Mouse (Mus musculus) left cerebral cortex, adult 11 months (tissue): ENCODE results near the gene Fbrsl1.

Experiments used
- DNase-seq: peaks from one replicate; pipeline ENCODE4 v3.0.0; 2022; ENCODE audit warnings: low spot score

The Fbrsl1 gene

GRCm38 (mm10) chr5:110413018-110413417 is 35.3 kb downstream of the Fbrsl1 start:
- no peak for DNase-seq

DNA sequence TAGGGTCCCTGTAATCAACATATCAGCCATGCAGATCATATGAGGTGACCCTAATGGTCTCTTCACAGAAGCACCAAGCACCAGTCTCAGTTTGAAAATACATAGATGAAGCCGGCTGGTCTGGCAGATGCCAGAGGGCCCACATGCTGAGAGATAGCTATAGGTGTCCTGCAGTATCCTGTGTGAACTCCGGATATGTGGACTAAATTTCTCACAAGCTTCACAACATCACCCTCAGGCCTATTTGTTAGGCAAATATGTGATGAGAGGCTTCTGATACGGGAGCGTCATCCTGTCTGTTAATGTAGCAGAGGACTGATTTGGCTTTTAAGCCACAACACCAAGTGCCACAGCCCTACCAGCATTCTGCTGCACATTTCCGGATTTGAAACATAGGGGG is 37.9 kb downstream of the Fbrsl1 start:
- no peak for DNase-seq

DNA sequence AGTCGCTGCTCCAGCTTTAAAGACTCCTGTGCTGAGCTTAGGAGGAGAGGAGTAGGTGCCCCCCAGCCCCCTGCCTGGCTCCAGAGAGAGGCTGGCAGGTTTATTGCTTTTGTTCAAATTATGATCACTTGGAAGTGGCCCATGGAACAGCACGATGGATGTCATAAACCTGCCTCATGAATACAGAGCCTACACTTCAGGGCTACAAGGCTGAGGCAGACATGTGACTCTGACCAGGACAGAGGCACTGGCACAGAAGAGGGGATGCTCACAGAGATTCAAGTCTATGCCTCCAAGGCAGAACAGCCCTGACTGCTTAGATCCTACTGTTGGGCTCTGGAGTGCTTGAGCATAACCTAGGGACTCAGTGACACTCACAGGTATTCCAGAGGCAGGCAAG is 39.3 kb downstream of the Fbrsl1 start:
- DNase-seq: no peak

GRCm38 (mm10) chr5:110406065-110406714 is 42.1 kb downstream of the Fbrsl1 start:
- DNase-seq: no peak

GRCm38 (mm10) chr5:110403931-110404330 is 44.4 kb downstream of the Fbrsl1 start:
- DNase-seq: no peak

DNA sequence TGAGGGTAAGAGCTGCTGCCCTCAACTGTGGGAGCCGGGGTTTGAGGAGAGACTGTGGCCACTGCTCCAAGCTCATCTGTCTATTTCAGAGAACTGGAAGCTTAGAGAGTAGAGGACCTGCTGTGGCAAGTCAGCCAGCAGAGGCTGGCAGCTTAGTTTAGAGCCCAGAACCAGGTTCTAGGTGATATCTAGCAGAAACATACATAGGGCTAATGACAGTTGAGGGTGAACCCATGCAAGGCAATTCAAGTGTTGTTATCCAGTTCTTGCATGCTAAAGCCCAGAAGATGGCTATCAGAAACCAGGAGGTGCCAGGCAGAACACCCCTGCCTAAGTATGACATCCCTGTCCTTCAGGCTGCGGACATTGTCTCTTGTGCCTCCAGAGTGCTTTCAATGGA is 45.7 kb downstream of the Fbrsl1 start:
- DNase-seq: no peak

- DNase-seq: no peak
Observed at GRCm38 (mm10) chr5:110401101-110401500, 47.2 kb downstream of the Fbrsl1 start.

DNA sequence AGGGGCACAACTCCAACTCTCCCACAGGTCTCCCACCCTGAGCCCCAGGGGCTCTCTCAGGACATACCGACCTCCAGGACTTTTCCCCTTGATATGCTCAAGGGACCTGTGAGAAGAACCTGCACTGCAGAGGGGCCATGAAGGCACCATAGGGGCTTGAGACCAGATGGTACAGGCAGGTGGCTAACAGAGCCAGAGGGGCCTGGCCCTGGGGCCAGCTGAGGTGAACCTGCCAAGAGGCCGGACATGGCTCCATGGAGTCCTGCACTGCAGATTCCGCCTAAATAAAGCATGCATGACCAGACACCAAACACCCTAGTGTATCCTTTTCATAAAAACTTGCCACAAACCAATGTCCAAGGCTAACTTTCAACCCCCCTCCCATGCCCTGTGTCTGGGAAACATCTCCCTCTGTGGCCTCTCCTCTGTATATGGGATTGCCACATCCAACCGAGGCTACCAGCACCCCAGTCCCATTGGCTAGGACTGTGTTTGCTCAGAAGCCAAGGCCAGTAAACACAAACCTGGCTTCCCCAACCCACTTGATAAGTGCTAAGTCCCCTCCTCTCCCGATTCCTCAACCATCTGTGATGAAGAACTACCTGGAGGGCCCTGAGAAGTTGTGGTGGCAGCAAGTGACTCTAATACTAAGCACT is 53.2 kb downstream of the Fbrsl1 start:
- DNase-seq: no peak

DNA sequence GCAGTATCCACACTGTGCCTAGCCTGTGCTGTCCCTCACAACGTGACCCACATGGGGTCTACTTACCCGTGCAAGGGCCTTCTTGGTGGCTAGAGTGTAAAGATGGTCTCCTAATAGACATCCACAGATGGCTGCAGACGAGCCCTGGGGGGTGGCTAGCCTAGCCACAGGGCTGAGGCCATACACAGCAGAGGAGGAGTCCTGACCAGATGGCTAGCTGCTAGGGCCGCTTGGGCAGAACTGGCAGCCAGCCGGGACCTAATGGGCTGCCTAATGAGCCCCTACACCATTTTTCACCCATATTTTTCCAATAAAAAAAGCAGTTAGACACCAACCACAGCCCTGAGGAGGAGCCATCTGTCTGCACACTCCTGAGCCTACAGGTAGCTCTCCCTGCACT is 55.6 kb downstream of the Fbrsl1 start:
- no peak for DNase-seq

DNA sequence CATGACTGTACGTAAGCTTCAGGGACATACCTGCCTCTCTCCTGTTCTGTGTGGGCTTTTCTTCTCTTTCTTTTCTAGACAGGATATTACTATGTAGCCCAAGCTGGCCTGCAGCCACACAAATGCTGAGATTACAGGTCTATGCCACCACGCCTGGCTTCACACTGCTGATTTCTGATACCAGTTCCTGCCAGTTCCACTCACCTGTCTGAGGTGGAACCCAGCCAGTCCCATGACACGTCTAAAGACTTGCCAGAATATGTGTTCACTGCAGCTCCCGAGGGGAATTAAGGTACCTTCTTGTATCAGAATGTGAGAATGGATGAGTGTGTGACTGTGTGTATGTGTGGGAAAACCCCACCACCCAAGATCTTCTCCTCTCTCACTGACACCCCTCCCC is 57.7 kb downstream of the Fbrsl1 start:
- no peak for DNase-seq

DNA sequence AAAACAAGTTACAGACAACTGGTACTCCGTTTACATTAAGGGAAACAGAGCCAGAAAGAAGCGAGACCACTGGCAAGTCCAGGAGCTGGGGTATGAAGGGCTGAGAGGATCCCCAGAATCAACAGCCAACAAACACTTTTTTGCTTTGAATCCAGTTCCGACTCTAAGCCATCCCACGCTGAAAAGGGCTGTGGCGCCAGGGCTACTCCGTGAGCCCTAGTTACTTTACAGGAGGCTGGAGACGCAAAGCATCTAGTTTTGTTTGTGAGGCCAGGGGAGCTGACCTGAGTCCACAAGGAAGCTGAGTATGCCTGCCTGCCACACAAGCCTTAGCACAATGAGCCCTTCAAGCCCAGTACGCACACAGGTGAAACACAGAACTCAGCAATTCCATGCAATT is 61.0 kb downstream of the Fbrsl1 start:
- no peak for DNase-seq

DNA sequence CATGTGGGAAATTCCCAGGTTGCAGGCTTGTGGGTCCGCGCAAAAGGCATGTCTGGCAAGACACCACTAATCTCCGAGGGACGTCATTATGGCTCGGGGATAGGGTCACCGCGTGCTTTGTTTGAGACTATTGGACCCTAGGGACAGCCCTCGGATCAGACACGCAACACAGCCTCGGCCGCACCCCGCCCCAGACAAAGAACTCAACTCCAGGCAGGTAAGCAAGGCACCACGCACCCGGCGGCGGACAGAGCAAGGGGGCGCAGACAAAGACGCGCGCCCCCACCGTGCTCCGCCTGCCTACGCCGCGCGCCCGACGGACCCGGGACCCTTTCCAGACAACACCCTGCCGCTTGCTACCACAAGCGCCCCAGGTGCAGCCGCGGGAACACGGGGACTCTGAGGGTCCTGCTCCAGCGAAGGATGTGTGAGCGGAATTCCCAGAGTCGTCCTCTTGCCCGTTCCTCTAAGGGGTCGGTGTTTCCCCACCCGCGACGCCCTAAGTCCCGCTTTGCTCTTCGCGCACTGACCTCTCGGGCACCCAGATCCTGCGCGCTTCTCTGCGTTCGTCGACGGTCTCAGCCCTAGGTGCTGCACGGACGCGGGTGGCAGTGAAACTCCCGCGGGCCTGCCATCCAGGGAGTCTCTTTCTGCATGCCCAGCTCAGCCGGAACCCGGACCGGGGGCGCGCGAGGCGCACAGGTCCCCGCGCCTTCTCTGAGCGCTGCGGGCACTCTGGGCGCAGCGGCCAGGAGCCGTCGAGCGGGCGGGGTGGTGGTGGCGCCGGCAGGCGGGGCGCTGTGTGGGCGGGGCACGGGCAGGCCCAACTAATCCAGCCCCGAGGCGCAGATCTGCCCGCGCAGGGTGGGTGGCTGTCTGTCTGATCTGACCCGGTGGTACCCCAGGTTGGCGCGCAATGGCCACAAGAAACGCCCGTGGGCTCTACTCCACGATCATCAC is 61.7 kb downstream of the Fbrsl1 start:
- no peak for DNase-seq

GRCm38 (mm10) chr5:110385263-110385662 is 63.0 kb downstream of the Fbrsl1 start:
- no peak for DNase-seq

DNA sequence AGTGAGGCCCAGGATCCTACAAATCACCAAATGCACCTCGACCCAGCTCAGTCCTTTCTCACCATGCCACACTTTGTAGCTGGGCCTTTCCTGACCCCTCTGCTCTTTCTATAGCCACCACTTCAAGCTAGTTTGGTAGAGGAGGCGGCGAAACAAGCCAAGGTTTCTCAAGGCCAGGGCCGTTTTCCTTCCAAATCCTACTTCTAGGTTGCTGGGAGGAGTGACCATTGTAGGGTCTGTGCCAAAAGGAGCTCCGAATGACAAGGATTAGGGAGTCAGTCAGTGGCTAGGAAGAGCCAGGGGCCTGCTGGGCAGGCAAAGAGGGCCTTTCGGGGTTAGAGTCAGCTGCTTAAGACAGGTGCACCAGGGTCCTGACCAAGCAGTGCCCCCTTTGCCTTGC is 63.8 kb downstream of the Fbrsl1 start:
- DNase-seq: no peak

DNA sequence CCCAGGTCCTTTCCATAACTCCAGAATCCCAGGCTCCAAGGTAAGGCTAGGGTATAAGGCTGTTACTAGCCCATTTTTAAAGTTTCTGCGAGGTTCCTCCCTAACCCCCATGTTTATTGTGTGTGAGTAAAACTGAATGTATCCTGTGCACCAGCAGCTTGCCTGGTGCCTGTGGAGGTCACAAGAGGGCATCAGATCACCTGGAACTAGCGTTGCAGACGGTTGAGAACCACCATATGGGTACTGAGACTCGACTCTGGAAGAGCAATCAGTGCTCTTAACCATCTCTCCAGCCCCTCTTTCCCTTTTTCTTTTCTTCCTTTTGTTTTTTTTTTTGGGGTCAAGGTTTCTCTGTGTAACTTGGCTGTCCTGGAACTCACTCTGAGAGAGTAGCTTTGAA is 68.5 kb downstream of the Fbrsl1 start:
- DNase-seq: no peak

DNA sequence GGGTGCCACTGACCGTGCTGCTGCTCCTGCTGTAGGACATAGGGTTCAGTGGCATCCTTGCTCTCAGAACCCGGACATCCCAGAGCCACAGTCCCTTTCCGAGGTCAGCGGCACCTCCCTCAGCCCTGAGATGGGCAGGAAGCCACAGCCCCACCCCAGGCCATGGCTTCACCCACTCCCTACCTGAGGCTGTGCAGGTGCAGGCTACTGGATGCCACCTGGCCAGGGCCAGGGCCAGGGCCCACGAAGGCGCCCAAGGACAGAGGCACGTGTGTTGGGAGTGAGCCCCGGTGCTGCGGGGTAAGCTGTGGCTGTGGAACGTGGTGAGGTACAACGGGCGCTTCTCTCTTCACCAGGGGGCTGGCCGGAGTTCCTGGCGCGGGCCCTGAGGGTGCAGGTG is 69.2 kb downstream of the Fbrsl1 start:
- no peak for DNase-seq

DNA sequence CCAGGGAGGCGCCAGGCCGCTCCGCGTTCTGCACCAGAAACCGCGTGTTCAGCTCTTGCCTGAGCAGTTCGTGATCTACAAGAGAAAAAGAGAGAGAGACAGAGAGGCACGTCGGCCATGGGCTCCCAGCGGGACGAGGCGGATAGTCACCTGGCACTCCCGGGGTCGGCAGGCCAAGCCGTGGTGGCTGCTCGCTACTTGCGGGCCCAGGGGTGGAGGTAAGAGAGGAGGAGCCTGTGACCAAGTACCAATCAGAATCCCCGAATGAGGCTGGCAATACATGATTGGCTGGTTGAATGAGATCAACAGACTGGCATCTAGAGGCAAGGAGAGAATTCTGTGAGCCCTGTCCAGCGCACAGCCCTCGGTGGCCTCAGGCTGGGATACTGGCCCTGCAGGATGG is 70.1 kb downstream of the Fbrsl1 start:
- DNase-seq: no peak

GRCm38 (mm10) chr5:110376802-110377433 is 71.4 kb downstream of the Fbrsl1 start:
- DNase-seq: peak; percentile 61

GRCm38 (mm10) chr5:110363822-110364545 is 84.3 kb downstream of the Fbrsl1 start:
- DNase-seq: no peak

GRCm38 (mm10) chr5:110363179-110363821 is 85.0 kb downstream of the Fbrsl1 start:
- DNase-seq: peak; percentile 57

GRCm38 (mm10) chr5:110362813-110363178 is 85.5 kb downstream of the Fbrsl1 start:
- DNase-seq: no peak
